Mouse (Mus musculus) liver, postnatal 0 days (tissue): ENCODE measurements around the gene Rln3. TPM values are rescaled to one million over a fixed set of nuclear protein-coding genes. Genes with fewer than 3 reads are reported as not detected.

Source experiments
- ATAC-seq: fragments of 200-750 bp; cut with Nextera tagmentation; 2 replicates; pipeline ENCODE4 v1.8.0; 2017; ENCODE audit warnings: mild to moderate bottlenecking, moderate library complexity
- DNase-seq: peaks from one replicate; pipeline ENCODE4 v3.0.0-alpha.2; 2016
- H3K27ac ChIP-seq: fragments of 300-500 bp; sonication (generic); 2 replicates; pipeline ENCODE4 v1.5.1; 2014; ENCODE audit warnings: antibody characterized with exemption, moderate library complexity, mild to moderate bottlenecking, low read depth
- H3K27me3 ChIP-seq: fragments of 300-500 bp; sonication (generic); 2 replicates; pipeline ENCODE4 v1.6.1; 2014; ENCODE audit warnings: low read length, control low read depth, mixed read lengths; ENCODE audit not compliant: insufficient read depth
- H3K36me3 ChIP-seq: fragments of 300-500 bp; sonication (generic); replicated peaks from 2 replicates; pipeline ENCODE4 v1.6.1; 2014; ENCODE audit warnings: mild to moderate bottlenecking, control low read depth, low read length, moderate library complexity, mixed read lengths; ENCODE audit not compliant: insufficient read depth
- H3K4me1 ChIP-seq: fragments of 300-500 bp; sonication (generic); 2 replicates; pipeline ENCODE4 v1.6.1; 2014; ENCODE audit warnings: antibody characterized with exemption, mild to moderate bottlenecking, control low read depth; ENCODE audit not compliant: insufficient read depth
- H3K4me2 ChIP-seq: fragments of 300-500 bp; sonication (generic); 2 replicates; pipeline ENCODE4 v1.6.1; 2014; ENCODE audit warnings: low read depth, mild to moderate bottlenecking, low read length, moderate library complexity, mixed read lengths
- H3K4me3 ChIP-seq: fragments of 300-500 bp; sonication (generic); 2 replicates; pipeline ENCODE4 v1.5.1; 2014; ENCODE audit warnings: low read depth, low read length
- H3K9ac ChIP-seq: fragments of 300-500 bp; sonication (generic); replicated peaks from 2 replicates; pipeline ENCODE4 v1.6.1; 2014; ENCODE audit warnings: mild to moderate bottlenecking, moderate library complexity
- H3K9me3 ChIP-seq: fragments of 300-500 bp; sonication (generic); 2 replicates; pipeline ENCODE4 v1.6.1; 2016; ENCODE audit warnings: mild to moderate bottlenecking, control low read depth, low read length, mixed read lengths
- CTCF ChIP-seq: sonication (generic); IDR thresholded peaks from 2 replicates; pipeline ENCODE4 v1.5.1; 2016; ENCODE audit warnings: antibody characterized with exemption, low read depth
- EP300 ChIP-seq: IDR thresholded peaks from 2 replicates; pipeline ENCODE4 v1.6.1; 2016; ENCODE audit warnings: antibody characterized with exemption, low read depth, mild to moderate bottlenecking
- WGBS: fragments of 180-500 bp; shearing (Covaris S2); extraction: QIAGEN DNeasy Blood & Tissue Kit; methylation state at CpG from one replicate; pipeline ENCODE4 v1.1.7; 2014; ENCODE audit not compliant: insufficient replicate concordance; 5-methylcytosine and 5-hydroxymethylcytosine counted together
- polyA plus RNA-seq: library from polyadenylated mRNA; unstranded; fragments of >200 nt; fragmentation: Nextera tagmentation; extraction: Ambion mirVana; gene quantifications from 2 replicates; pipeline ENCODE4 v1.2.1, GENCODE M21; 2015

Gene Rln3
- polyA plus RNA-seq, 1 experiment from 2014 or later: not detected

DNA sequence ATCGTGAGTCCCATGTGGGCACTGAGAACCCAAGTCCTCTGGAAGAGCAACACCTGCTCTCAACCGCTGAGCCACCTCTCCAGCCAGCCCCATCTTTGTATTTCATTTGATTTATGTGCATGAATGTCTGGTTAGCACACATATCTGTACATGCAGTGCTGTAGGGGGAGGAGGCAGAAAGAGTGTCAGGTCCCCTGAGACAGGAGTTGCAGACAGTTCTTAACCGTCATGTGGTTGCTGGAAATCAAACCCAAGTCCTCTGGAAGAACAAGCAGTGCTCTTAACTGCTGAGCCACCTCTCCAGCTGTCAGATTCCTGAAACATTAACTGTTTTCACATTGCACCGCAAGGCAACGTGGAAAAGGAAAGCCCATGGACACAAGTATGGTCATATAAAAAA lies 3.4 kb upstream of the Rln3 start:
- Histone ChIP-seq H3K4me1 (peaks cover 5% of the 10 kb centered on the region), H3K9ac (no peak overlapping the region), H3K9me3 (no peaks in the 10 kb centered on the region), H3K36me3 (no peaks in the 10 kb centered on the region), H3K27ac (no peak overlapping the region), H3K4me3 (no peak overlapping the region), H3K4me2 (no peak overlapping the region), H3K27me3 (peaks cover 21% of the 10 kb centered on the region)
- WGBS: 76% methylated on average over 5 of the region's 5 CpGs
- no peak for TF ChIP-seq CTCF
- no peak for TF ChIP-seq EP300
- ATAC-seq: no peak
- DNase-seq: no peak

DNA sequence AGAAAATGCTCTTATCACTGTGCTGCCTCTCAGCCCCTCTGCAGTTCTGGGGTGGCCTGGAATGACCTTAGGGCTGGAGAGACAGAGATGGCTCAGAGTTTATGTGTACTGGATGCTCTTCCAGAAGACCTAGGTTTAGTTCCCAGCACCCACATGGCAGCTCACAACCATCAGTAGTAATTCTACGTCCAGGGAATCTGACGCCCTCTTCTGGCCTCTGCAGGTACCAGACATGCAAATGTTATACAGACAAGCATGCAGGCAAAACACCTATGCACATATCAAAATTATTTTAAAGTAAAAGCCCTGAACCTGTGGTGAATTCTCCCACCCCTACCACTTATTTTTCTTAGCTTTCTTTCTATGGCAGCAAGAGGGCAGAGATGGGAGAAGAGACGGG lies 1.7 kb upstream of the Rln3 start:
- Histone ChIP-seq H3K4me1 (peaks cover 3% of the 10 kb centered on the region; the same call in 1 of the 2 replicates), H3K4me3 (no peak overlapping the region), H3K27ac (no peak overlapping the region), H3K9ac (no peak overlapping the region), H3K9me3 (no peaks in the 10 kb centered on the region), H3K4me2 (no peak overlapping the region), H3K36me3 (no peaks in the 10 kb centered on the region), H3K27me3 (peaks cover 37% of the 10 kb centered on the region)
- no peak for ATAC-seq
- 70% methylated on average over 3 of the region's 3 CpGs for WGBS
- TF ChIP-seq EP300 (no peak), CTCF (no peak)
- no peak for DNase-seq

DNA sequence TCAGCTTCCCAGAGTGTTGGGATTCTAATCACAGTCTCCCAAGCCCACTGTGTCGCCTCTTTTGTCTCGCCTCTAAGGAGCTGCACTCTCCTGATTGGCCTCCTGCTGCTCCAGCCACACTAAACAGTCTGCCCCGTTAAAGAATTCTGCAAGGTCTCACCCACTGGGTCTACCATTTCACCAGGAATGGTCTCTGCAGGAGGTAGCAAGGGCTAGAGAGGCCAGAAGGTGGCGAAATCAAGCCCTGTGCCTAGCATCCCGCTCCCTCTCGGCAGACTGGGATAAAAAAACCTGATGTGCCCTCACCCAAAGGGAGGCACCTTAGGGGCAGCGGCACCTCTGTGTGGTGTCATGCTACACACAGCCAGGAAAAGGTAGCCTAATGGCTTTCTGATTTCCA lies 697 bp downstream of the Rln3 start:
- H3K4me1 ChIP-seq: peaks cover 3% of the 10 kb centered on the region; the same call in 1 of the 2 replicates
- no peak for TF ChIP-seq EP300
- peak; percentile 15; the same call in 1 of the 2 replicates for TF ChIP-seq CTCF
- H3K27me3 ChIP-seq: peaks cover 44% of the 10 kb centered on the region
- no peaks in the 10 kb centered on the region for H3K9me3 ChIP-seq
- 21% methylated on average over 7 of the region's 7 CpGs for WGBS
- no peak overlapping the region for H3K9ac ChIP-seq
- H3K27ac ChIP-seq: no peak overlapping the region
- H3K4me3 ChIP-seq: no peak overlapping the region
- H3K36me3 ChIP-seq: no peaks in the 10 kb centered on the region
- no peak for DNase-seq
- no peak overlapping the region for H3K4me2 ChIP-seq
- no peak for ATAC-seq

DNA sequence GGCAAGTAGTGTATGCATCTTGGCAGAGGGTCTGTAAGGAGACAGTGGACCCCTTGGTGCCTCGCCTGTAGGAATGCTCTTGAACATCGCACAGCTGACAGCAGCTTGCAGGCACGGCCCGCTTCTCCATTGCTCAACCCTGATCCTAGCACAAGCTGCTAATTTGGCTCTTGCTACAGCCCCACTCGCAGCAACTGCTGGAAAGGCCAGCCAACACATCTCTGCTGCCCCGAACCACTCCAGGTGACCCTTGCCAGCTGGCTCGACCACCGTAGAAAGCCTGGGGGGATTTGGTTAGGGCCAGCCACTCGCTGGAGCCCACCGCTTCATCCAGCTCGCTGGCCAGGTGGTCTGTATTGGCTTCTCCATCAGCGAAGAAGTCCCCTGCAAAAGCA lies 1.9 kb downstream of the Rln3 start:
- Histone ChIP-seq H3K27ac (no peak overlapping the region), H3K9ac (no peak overlapping the region), H3K4me1 (peaks cover 3% of the 10 kb centered on the region; the same call in 1 of the 2 replicates), H3K27me3 (peaks cover 44% of the 10 kb centered on the region), H3K4me2 (peak overlapping the region; percentile 67), H3K4me3 (peak overlapping the region; percentile 41), H3K9me3 (no peaks in the 10 kb centered on the region), H3K36me3 (no peaks in the 10 kb centered on the region)
- WGBS: 42% methylated on average over 12 of the region's 12 CpGs
- no peak for ATAC-seq
- no peak for DNase-seq
- TF ChIP-seq CTCF: no peak
- TF ChIP-seq EP300: no peak

DNA sequence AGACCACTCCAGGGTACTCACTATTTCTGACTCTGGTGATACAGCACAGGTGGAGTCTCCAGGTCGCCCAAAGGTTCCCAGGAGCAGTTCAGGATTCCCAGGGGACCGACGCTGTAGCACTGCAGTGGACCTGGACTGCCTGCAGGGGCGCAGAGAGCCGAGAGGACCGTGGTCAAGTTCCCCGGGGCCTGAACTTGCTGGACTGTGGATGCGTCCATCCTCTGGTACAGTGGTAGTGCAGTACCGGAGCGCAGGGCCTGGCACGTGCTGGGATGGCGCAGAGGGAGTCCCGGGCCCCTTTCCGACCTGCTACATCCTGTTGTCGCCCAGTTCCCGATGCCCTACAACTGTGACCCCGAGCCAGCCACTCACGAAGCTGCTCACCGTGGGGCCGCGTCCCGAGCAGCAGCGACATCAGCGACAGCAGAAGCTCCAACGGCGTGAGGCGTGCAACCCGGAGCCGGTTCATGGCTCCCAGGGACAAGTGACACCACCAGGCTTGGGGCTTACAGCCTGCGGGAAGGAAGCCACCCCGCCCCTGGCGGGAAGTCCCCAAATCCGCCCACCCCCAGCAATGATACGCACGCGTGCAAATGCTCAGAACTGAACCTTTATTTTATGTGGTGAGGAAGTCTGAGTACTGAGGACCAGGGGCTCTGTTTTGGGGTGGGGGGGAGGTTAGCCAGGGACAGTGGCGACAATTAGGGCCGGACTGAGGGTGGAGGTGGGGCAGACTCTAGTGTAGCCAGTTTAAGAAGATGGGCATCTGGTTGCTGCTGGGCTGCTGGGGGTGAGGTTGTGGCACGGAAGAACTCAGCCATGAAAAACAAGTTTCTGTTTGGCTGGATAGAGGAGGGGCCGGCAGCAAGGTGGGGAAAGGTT lies 2.5 kb downstream of the Rln3 start, which contains the start of gene Il27ra:
Gene Il27ra (minus strand): TSS at position 524 of the 882 bp plus-strand sequence.
- TF ChIP-seq EP300: no peak
- TF ChIP-seq CTCF: peak; percentile 78

DNA sequence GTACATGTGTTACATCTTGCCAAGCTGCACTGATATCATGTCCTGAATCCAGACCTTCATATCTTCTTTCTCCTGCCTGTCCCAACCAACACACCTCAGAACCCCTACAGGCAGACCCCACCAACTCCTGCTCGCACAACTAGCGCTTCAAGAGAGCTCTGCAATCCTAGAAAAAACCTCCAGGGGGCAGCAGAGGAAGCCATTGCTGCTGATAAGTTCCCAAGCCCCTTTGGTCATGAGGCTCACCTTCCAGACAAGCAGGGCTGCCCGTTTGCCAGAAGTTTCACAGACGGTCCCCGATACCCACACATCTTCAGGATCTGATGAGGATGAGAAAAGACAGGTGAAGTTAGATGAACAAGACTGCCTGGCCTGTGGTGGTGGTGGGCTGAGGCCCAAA lies 5.8 kb downstream of the Rln3 start:
- 7% methylated on average over 5 of the region's 5 CpGs for WGBS
- no peak for ATAC-seq
- TF ChIP-seq EP300 (no peak), CTCF (peak; percentile 90)

More for the DNA sequence above, 2.5 kb downstream of the Rln3 start, which contains the start of gene Il27ra:
- Histone ChIP-seq H3K4me3 (peak within 1 kb of the TSS; percentile 41), H3K27me3 (peaks cover 44% of the 10 kb centered on the region), H3K4me1 (peaks cover 3% of the 10 kb centered on the region; the same call in 1 of the 2 replicates), H3K9me3 (no peaks in the 10 kb centered on the region), H3K9ac (peak within 1 kb of the TSS; percentile 35; the same call in 1 of the 2 replicates), H3K27ac (no peak within 1 kb of the TSS), H3K4me2 (peak within 1 kb of the TSS; percentile 67), H3K36me3 (no peaks in the 10 kb centered on the region)
- peak; percentile 74 for DNase-seq
- ATAC-seq: peak; percentile 73
- WGBS: 3% methylated on average over 38 of the region's 40 CpGs

More for the DNA sequence above, 5.8 kb downstream of the Rln3 start:
- Histone ChIP-seq H3K9me3 (no peaks in the 10 kb centered on the region), H3K4me2 (no peak overlapping the region), H3K4me1 (peaks cover 3% of the 10 kb centered on the region; the same call in 1 of the 2 replicates), H3K9ac (no peak overlapping the region), H3K36me3 (no peaks in the 10 kb centered on the region), H3K27me3 (peaks cover 32% of the 10 kb centered on the region), H3K4me3 (no peak overlapping the region), H3K27ac (no peak overlapping the region)
- DNase-seq: peak; percentile 80
